Mouse (Mus musculus): ENCODE results near the gene Aoc3. TPM values are rescaled to one million over a fixed set of nuclear protein-coding genes. Genes with fewer than 3 reads are reported as not detected.
"Not testable (repeated sequence)": the region's sequence is repeated elsewhere in the genome, so short reads cannot be mapped to it uniquely, and the experiment has no call there.

Gene Aoc3
- total RNA-seq, 2 experiments from 2014 or later: 47.2 to 49.8 TPM

GRCm38 (mm10) chr11:101367326-101367935, 37.0 kb downstream of the Aoc3 start, which contains the start of gene G6pc:
Gene G6pc, plus strand, starts transcription at chr11:101367561.
- DNase-seq (ENCODE audit: low spot score in 2 of 2): no peak

- DNase-seq (ENCODE audit: low spot score in 2 of 2): no peak
Observed at GRCm38 (mm10) chr11:101370141-101370540, 39.7 kb downstream of the Aoc3 start.

GRCm38 (mm10) chr11:101374421-101374938, 44.1 kb downstream of the Aoc3 start:
- DNase-seq (ENCODE audit: low spot score in 2 of 2): no peak

- DNase-seq (ENCODE audit: low spot score in 2 of 2): not testable (repeated sequence)
Observed at GRCm38 (mm10) chr11:101378196-101378595, 47.8 kb downstream of the Aoc3 start.

- no peak for DNase-seq (ENCODE audit: low spot score in 2 of 2)
Observed at GRCm38 (mm10) chr11:101378926-101379325, 48.5 kb downstream of the Aoc3 start.

GRCm38 (mm10) chr11:101381817-101382216, 51.4 kb downstream of the Aoc3 start:
- DNase-seq (ENCODE audit: low spot score in 2 of 2): no peak

Small RNA genes within 50 kb of the gene (microRNA-seq; reads per million reads assigned to microRNA genes)
- not detected for gene Gm25593

Other genes with a start within 250 kb of the Aoc3 start
- gene Coasy, start 248.0 kb upstream of the Aoc3 start, total RNA-seq (2021): 10 to 100 TPM; 15.1 to 17.8 TPM
- 10 to 100 TPM; 13.1 to 13.4 TPM for gene Mlx, start 243.3 kb upstream of the Aoc3 start, total RNA-seq (2021)
- 1 to 10 TPM; 4.9 to 6.2 TPM for gene Psmc3ip, start 235.2 kb upstream of the Aoc3 start, total RNA-seq (2021)
- gene Retreg3, start 210.7 kb upstream of the Aoc3 start, total RNA-seq (2021): 10 to 100 TPM; 41.6 to 42.9 TPM
- 10 to 100 TPM; 39.3 to 42.1 TPM for gene Tubg1, start 210.7 kb upstream of the Aoc3 start, total RNA-seq (2021)
- gene Tubg2, start 174.7 kb upstream of the Aoc3 start, total RNA-seq (2021): 1 to 10 TPM; 6.8 TPM
- 1 to 10 TPM; 3.2 to 4.1 TPM for gene Cntnap1, start 160.1 kb upstream of the Aoc3 start, total RNA-seq (2021)
- gene Plekhh3, start 159.3 kb upstream of the Aoc3 start, total RNA-seq (2021): 10 to 100 TPM; 39.5 to 41.4 TPM
- gene Ccr10, start 155.2 kb upstream of the Aoc3 start, total RNA-seq (2021): under 1 TPM; 0.36 to 0.37 TPM
- gene Ezh1, start 104.1 kb upstream of the Aoc3 start, total RNA-seq (2021): 10 to 100 TPM; 19.3 to 24.6 TPM
- 10 to 100 TPM; 82.6 to 85.8 TPM for gene Ramp2, start 84.6 kb upstream of the Aoc3 start, total RNA-seq (2021)
- 10 to 100 TPM; 48.6 to 48.8 TPM for gene Vps25, start 76.9 kb upstream of the Aoc3 start, total RNA-seq (2021)
- gene Wnk4, start 70.0 kb upstream of the Aoc3 start, total RNA-seq (2021): 1 to 10 TPM in 1 of 2 experiments, under 1 TPM in 1; 0.83 to 1.7 TPM
- gene Cntd1, start 51.6 kb upstream of the Aoc3 start, total RNA-seq (2021): under 1 TPM; 0.32 to 0.39 TPM
- 10 to 100 TPM; 59.8 to 71.2 TPM for gene Coa3, start 51.5 kb upstream of the Aoc3 start, total RNA-seq (2021)
- gene Becn1, start 28.3 kb upstream of the Aoc3 start, total RNA-seq (2021): 10 to 100 TPM; 82.5 to 86.9 TPM
- gene Psme3, start 14.4 kb upstream of the Aoc3 start, total RNA-seq (2021): 10 to 100 TPM; 62.6 to 84.7 TPM
- gene Aoc2, start 5.5 kb upstream of the Aoc3 start, total RNA-seq (2021): 1 to 10 TPM; 2.8 to 3.0 TPM
- under 1 TPM in 1 of 2 experiments, not detected in 1; 0.47 TPM for gene G6pc, start 37.0 kb downstream of the Aoc3 start, total RNA-seq (2021)
- 10 to 100 TPM; 15.6 to 20.3 TPM for gene Aarsd1, start 87.0 kb downstream of the Aoc3 start, total RNA-seq (2021)
- 1 to 10 TPM; 4.5 to 7.3 TPM for gene Gm27029, start 94.2 kb downstream of the Aoc3 start, total RNA-seq (2021)
- gene Rundc1, start 94.5 kb downstream of the Aoc3 start, total RNA-seq (2021): 1 to 10 TPM; 8.6 to 9.5 TPM
- gene Ptges3l, start 94.7 kb downstream of the Aoc3 start, total RNA-seq (2021): 10 to 100 TPM; 56.2 to 80.9 TPM
- 10 to 100 TPM; 81.3 to 87.8 TPM for gene Rpl27, start 111.7 kb downstream of the Aoc3 start, total RNA-seq (2021)
- 1 to 10 TPM; 8.0 to 8.9 TPM for gene Ifi35, start 117.8 kb downstream of the Aoc3 start, total RNA-seq (2021)
- 1 to 10 TPM; 8.1 to 8.3 TPM for gene Rnd2, start 134.4 kb downstream of the Aoc3 start, total RNA-seq (2021)
- 10 to 100 TPM; 72.6 to 79.3 TPM for gene Vat1, start 135.6 kb downstream of the Aoc3 start, total RNA-seq (2021)
- 1 to 10 TPM; 7.3 to 9.2 TPM for gene Brca1, start 221.3 kb downstream of the Aoc3 start, total RNA-seq (2021)
- 100 to 1,000 TPM in 1 of 2 experiments, 10 to 100 TPM in 1; 93.3 to 134 TPM for gene Nbr1, start 221.5 kb downstream of the Aoc3 start, total RNA-seq (2021)